Mouse (Mus musculus) ES-Bruce4 (cell line): ENCODE data around the gene A630095N17Rik. TPM values are rescaled to one million over a fixed set of nuclear protein-coding genes. Genes with fewer than 3 reads are reported as not detected.

Experiments
- H3K27ac ChIP-seq: 2 replicates; pipeline ENCODE4 v1.5.1; 2012; ENCODE audit warnings: low read length, inconsistent platforms; ENCODE audit not compliant: insufficient read depth
- H3K27me3 ChIP-seq: 2 replicates; pipeline ENCODE4 v1.6.1; 2012; ENCODE audit warnings: mild to moderate bottlenecking, low read length, inconsistent platforms; ENCODE audit not compliant: control insufficient read depth, poor library complexity, insufficient read depth, severe bottlenecking
- H3K36me3 ChIP-seq: 2 replicates; pipeline ENCODE4 v1.6.1; 2012; ENCODE audit warnings: inconsistent platforms, mild to moderate bottlenecking, low read length, moderate library complexity; ENCODE audit not compliant: control insufficient read depth, poor library complexity, insufficient read depth, severe bottlenecking
- H3K4me1 ChIP-seq: one replicate; pipeline ENCODE4 v1.8.1; 2011; ENCODE audit warnings: low read length; ENCODE audit not compliant: control insufficient read depth, insufficient read depth
- H3K4me3 ChIP-seq: 2 replicates; pipeline ENCODE4 v1.5.1; 2011; ENCODE audit warnings: low read depth, mild to moderate bottlenecking, low read length
- H3K9ac ChIP-seq: 2 replicates; pipeline ENCODE4 v1.6.1; 2012; ENCODE audit warnings: low read depth, mild to moderate bottlenecking, inconsistent platforms; ENCODE audit not compliant: poor library complexity, severe bottlenecking
- H3K9me3 ChIP-seq: replicated peaks from 2 replicates; pipeline ENCODE4 v1.6.1; 2012; ENCODE audit warnings: mild to moderate bottlenecking, low read length, inconsistent platforms; ENCODE audit not compliant: control insufficient read depth, poor library complexity, insufficient read depth, severe bottlenecking
- CTCF ChIP-seq: IDR thresholded peaks from one replicate; pipeline ENCODE4 v1.8.1; 2011; ENCODE audit warnings: low read depth, low read length
- EP300 ChIP-seq: IDR thresholded peaks from 2 replicates; pipeline ENCODE4 v1.6.1; 2011; ENCODE audit warnings: low read depth, low read length; ENCODE audit not compliant: insufficient read depth
- POLR2A ChIP-seq: IDR thresholded peaks from one replicate; pipeline ENCODE4 v1.8.1; 2011; ENCODE audit warnings: low read length; ENCODE audit not compliant: insufficient read depth
- polyA plus RNA-seq: library from polyadenylated mRNA; stranded (reverse); fragments of >200 nt; gene quantifications from 2 replicates; pipeline ENCODE4 v1.2.4, GENCODE M21; 2011; ENCODE audit warnings: low read depth; ENCODE audit not compliant: missing spikeins, insufficient read depth, insufficient read length

A630095N17Rik gene
- not detected in 2 replicates for polyA plus RNA-seq

GRCm38 (mm10) chr1:75231664-75232152, at the start of gene A630095N17Rik:
Gene A630095N17Rik, minus strand, starts transcription at chr1:75232102.
- Histone ChIP-seq H3K4me3 (no peak within 1 kb of the TSS), H3K9ac (no peak within 1 kb of the TSS), H3K27ac (no peak within 1 kb of the TSS), H3K9me3 (no peaks in the 10 kb centered on the region), H3K4me1 (peaks cover 10% of the 10 kb centered on the region), H3K36me3 (no peaks in the 10 kb centered on the region), H3K27me3 (no peaks in the 10 kb centered on the region)
- TF ChIP-seq POLR2A (no peak), EP300 (no peak), CTCF (no peak)

GRCm38 (mm10) chr1:75278228-75278627, 46.3 kb upstream of the A630095N17Rik start, which contains the start of gene Resp18:
Gene Resp18, minus strand, starts transcription at chr1:75278415.
- Histone ChIP-seq H3K27ac (no peak within 1 kb of the TSS), H3K36me3 (no peaks in the 10 kb centered on the region), H3K9me3 (peaks cover 9% of the 10 kb centered on the region; the same call in 1 of the 2 replicates), H3K9ac (no peak within 1 kb of the TSS), H3K4me1 (no peaks in the 10 kb centered on the region), H3K4me3 (peak within 1 kb of the TSS; percentile 30), H3K27me3 (no peaks in the 10 kb centered on the region; the same call in 1 of the 2 replicates)
- TF ChIP-seq POLR2A, result no peak
- TF ChIP-seq CTCF, result no peak
- TF ChIP-seq EP300, result no peak

- TF ChIP-seq POLR2A (no peak), CTCF (no peak), EP300 (no peak)
- H3K4me1 ChIP-seq, result no peaks in the 10 kb centered on the region
- no peak overlapping the region for H3K27ac ChIP-seq
- no peak overlapping the region for H3K9ac ChIP-seq
- H3K36me3 ChIP-seq, result no peaks in the 10 kb centered on the region
- H3K9me3 ChIP-seq, result peaks cover 9% of the 10 kb centered on the region; the same call in 1 of the 2 replicates
- H3K27me3 ChIP-seq, result no peaks in the 10 kb centered on the region; the same call in 1 of the 2 replicates
- H3K4me3 ChIP-seq, result peak overlapping the region; percentile 30
Observed at GRCm38 (mm10) chr1:75277195-75278188, 45.6 kb upstream of the A630095N17Rik start.

- Histone ChIP-seq H3K27me3 (no peaks in the 10 kb centered on the region), H3K36me3 (no peaks in the 10 kb centered on the region), H3K4me3 (peak within 1 kb of the TSS; percentile 74), H3K27ac (no peak within 1 kb of the TSS), H3K9me3 (no peaks in the 10 kb centered on the region), H3K9ac (peak within 1 kb of the TSS; percentile 56), H3K4me1 (no peaks in the 10 kb centered on the region)
- TF ChIP-seq EP300, result no peak
- TF ChIP-seq POLR2A, result no peak
- no peak for TF ChIP-seq CTCF
Observed at GRCm38 (mm10) chr1:75264091-75264880, 32.4 kb upstream of the A630095N17Rik start, which contains the start of gene Ptprn. Gene Ptprn, minus strand, starts transcription at chr1:75264502.

GRCm38 (mm10) chr1:75262969-75263951, 31.4 kb upstream of the A630095N17Rik start:
- peak overlapping the region; percentile 56 for H3K9ac ChIP-seq
- no peaks in the 10 kb centered on the region for H3K4me1 ChIP-seq
- no peaks in the 10 kb centered on the region for H3K27me3 ChIP-seq
- TF ChIP-seq EP300 (no peak), CTCF (no peak), POLR2A (no peak)
- H3K36me3 ChIP-seq, result no peaks in the 10 kb centered on the region
- peak overlapping the region; percentile 74 for H3K4me3 ChIP-seq
- no peak overlapping the region for H3K27ac ChIP-seq
- H3K9me3 ChIP-seq, result no peaks in the 10 kb centered on the region
